8 mouse cellular contexts compared by ENCODE assay signal in the genomic region with DNA sequence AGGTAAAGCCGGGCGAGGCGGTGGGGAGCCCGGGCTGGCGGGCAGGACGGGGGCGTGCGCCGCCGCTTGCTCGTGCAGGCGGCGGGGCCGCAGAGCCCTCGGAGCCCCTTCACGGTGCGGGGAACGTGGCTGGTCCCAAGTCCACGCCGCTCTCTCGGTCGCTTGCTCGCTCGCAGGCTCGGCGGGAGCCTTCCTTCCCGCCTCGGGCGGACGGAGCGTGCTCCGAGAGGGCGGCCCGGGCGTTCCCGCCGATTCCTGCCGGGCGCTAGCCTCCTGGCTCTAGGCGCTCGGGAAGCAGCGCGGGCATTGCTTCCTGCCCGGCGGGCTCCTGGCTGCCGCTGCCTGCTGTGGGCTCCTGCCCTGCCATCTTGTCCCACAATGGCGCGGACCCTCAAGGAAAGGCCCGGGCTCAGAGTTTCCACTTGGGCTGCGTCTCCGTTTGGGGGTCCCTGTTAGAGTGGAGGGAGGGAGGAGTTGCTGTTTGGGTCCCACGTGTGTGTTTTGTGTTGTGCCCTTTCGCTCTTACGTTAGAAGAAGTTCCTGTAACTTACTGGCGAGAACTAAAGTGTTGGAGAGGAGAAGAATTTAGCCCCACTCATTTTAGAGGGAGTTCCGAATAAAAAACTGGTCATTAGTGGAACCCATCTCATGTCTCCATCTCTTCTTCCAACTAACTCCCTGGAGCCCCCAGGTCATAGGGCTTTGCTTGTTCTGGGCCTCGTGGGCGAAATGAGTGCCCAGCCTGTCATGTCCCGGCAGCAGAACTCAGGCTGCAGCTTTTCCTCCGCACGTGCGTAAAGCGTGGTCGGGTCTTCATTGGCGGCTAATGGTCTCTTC. TPM values are rescaled to one million over a fixed set of nuclear protein-coding genes. Genes with fewer than 3 reads are reported as not detected.
DNase-seq lines count a peak whose midpoint lies in the region; ATAC-seq and TF ChIP-seq lines count a peak whose summit lies in the region.

No protein-coding gene starts in this region.

- peaks cover 14% of the 10 kb centered on the region for H3K36me3 ChIP-seq in intestine, embryonic 14.5 days (ENCODE audit: control insufficient read depth, insufficient read depth, low read length)
- peaks cover 11% of the 10 kb centered on the region for H3K36me3 ChIP-seq in limb, embryonic 12.5 days
- peaks cover 7% of the 10 kb centered on the region for H3K36me3 ChIP-seq in midbrain, embryonic 13.5 days

- no peaks in the 10 kb centered on the region for H3K27me3 ChIP-seq in intestine, embryonic 14.5 days (replicated peaks; ENCODE audit: control insufficient read depth, insufficient read depth, low read length)
- H3K27me3 ChIP-seq in limb, embryonic 12.5 days = no peaks in the 10 kb centered on the region
- H3K27me3 ChIP-seq in midbrain, embryonic 13.5 days = no peaks in the 10 kb centered on the region

- WGBS in intestine, embryonic 14.5 days = under 1% methylated on average over 39 of the region's 65 CpGs
- under 1% methylated on average over 65 of the region's 65 CpGs for WGBS in limb, embryonic 12.5 days
- under 1% methylated on average over 65 of the region's 65 CpGs for WGBS in midbrain, embryonic 13.5 days

- H3K9me3 ChIP-seq in intestine, embryonic 14.5 days (ENCODE audit: control insufficient read depth, low read length) = no peaks in the 10 kb centered on the region
- H3K9me3 ChIP-seq in limb, embryonic 12.5 days = no peaks in the 10 kb centered on the region
- no peaks in the 10 kb centered on the region for H3K9me3 ChIP-seq in midbrain, embryonic 13.5 days

- peak overlapping the region; percentile 100 for H3K9ac ChIP-seq in intestine, embryonic 14.5 days (ENCODE audit: low read length)
- peak overlapping the region; percentile 99 for H3K9ac ChIP-seq in limb, embryonic 12.5 days (replicated peaks)
- peak overlapping the region; percentile 97 for H3K9ac ChIP-seq in midbrain, embryonic 13.5 days (replicated peaks)

- peak; percentile 9 for ATAC-seq in intestine, embryonic 14.5 days (replicated peaks; ENCODE audit: low FRiP score, low TSS enrichment, low read depth)
- ATAC-seq in limb, embryonic 12.5 days (ENCODE audit: insufficient number of reproducible peaks, insufficient read depth, low FRiP score, low TSS enrichment, low read depth) = 0 out of 2 replicates have a peak, but pooled peaks have one; percentile 2
- ATAC-seq in midbrain, embryonic 13.5 days = peak; percentile 44

- peak overlapping the region; percentile 8; the same call in 1 of the 2 replicates for H3K27ac ChIP-seq in cortical plate, adult 2 months (ENCODE audit: insufficient read depth, low read length)
- H3K27ac ChIP-seq in intestine, embryonic 14.5 days (ENCODE audit: low read depth) = peak overlapping the region; percentile 85
- peak overlapping the region; percentile 91 for H3K27ac ChIP-seq in limb, embryonic 12.5 days
- H3K27ac ChIP-seq in midbrain, embryonic 13.5 days = peak overlapping the region; percentile 91

- peak; percentile 47 for DNase-seq in right cerebral cortex, adult 18-20 months
- no peak for DNase-seq in right cerebral cortex, postnatal 14 days
- DNase-seq in gastrocnemius, postnatal 25 days = peak; percentile 39
- DNase-seq in intestine, embryonic 14.5 days (ENCODE audit: low spot score) = peak; percentile 79
- DNase-seq in spleen, postnatal 10 days (ENCODE audit: low spot score in 2 of 2) = peak; percentile 34 to 65

- no peak for TF ChIP-seq POLR2A in cortical plate, adult 2 months (IDR thresholded peaks at IDR 0.05; ENCODE audit: extremely low read depth, insufficient read depth, low read length)

- no peaks in the 10 kb centered on the region for H3K4me1 ChIP-seq in cortical plate, adult 2 months (ENCODE audit: control insufficient read depth, insufficient read depth, low read length)
- H3K4me1 ChIP-seq in intestine, embryonic 14.5 days (replicated peaks; ENCODE audit: control insufficient read depth, insufficient read depth, low read length) = peaks cover 4% of the 10 kb centered on the region; the same call in 1 of the 2 replicates
- peaks cover 8% of the 10 kb centered on the region; the same call in 1 of the 2 replicates for H3K4me1 ChIP-seq in limb, embryonic 12.5 days (replicated peaks)
- H3K4me1 ChIP-seq in midbrain, embryonic 13.5 days (replicated peaks) = peaks cover 31% of the 10 kb centered on the region

- H3K4me3 ChIP-seq in cortical plate, adult 2 months (ENCODE audit: insufficient read depth, low read length) = peak overlapping the region; percentile 70
- peak overlapping the region; percentile 85 for H3K4me3 ChIP-seq in intestine, embryonic 14.5 days (ENCODE audit: low read depth, low read length)
- H3K4me3 ChIP-seq in limb, embryonic 12.5 days (replicated peaks) = peak overlapping the region; percentile 100
- H3K4me3 ChIP-seq in midbrain, embryonic 13.5 days (replicated peaks) = peak overlapping the region; percentile 100

- peak overlapping the region; percentile 92 for H3K4me2 ChIP-seq in intestine, embryonic 14.5 days (ENCODE audit: low read length)
- H3K4me2 ChIP-seq in limb, embryonic 12.5 days = peak overlapping the region; percentile 76
- peak overlapping the region; percentile 76 for H3K4me2 ChIP-seq in midbrain, embryonic 13.5 days (replicated peaks)

- TF ChIP-seq CTCF in cortical plate, adult 2 months (IDR thresholded peaks at IDR 0.05; ENCODE audit: extremely low read depth, insufficient read depth, low read length) = no peak

RNA-seq across cellular contexts. Expression of a gene that starts 29.6 kb away (rescaled TPM):
- 179 and 201 TPM in 2 replicates for polyA plus RNA-seq in cortical plate, adult 2 months (2012; rRNA removed)
- total RNA-seq in gastrocnemius, postnatal 25 days (2021) = 100 to 1,000 TPM; 265 to 268 TPM
- polyA plus RNA-seq in intestine, embryonic 14.5 days (2014; fragmentation: Nextera tagmentation; extraction: Ambion mirVana) = 459 and 472 TPM in 2 replicates
- 498 and 501 TPM in 2 replicates for polyA plus RNA-seq in limb, embryonic 12.5 days (2016; fragmentation: Nextera tagmentation; extraction: Ambion mirVana)
- polyA plus RNA-seq in midbrain, embryonic 13.5 days (2015; fragmentation: Nextera tagmentation; extraction: Ambion mirVana) = 316 and 320 TPM in 2 replicates

Comparison
In these comparisons a context has a peak if more than half of its experiments do, and no peak if none do; other contexts are left out.
1. H3K27ac ChIP-seq: peak in every context shown above with its lines; median percentile 91 in limb, embryonic 12.5 days; 91 in midbrain, embryonic 13.5 days; 85 in intestine, embryonic 14.5 days; 8 in cortical plate, adult 2 months.